Mouse (Mus musculus): ENCODE results near the gene Alppl2. TPM values are rescaled to one million over a fixed set of nuclear protein-coding genes. Genes with fewer than 3 reads are reported as not detected.

The Alppl2 gene
- polyA plus RNA-seq, 1 experiment from 2014 or later = not detected

GRCm38 (mm10) chr1:87102114-87102513 is 12.4 kb upstream of the Alppl2 start:
- WGBS = 74% methylated on average over 3 of the region's 3 CpGs
- no peak for ATAC-seq

GRCm38 (mm10) chr1:87101411-87101810 is 11.7 kb upstream of the Alppl2 start, which contains the start of gene Alpi:
Gene Alpi (minus strand): TSS chr1:87101606.
- no peaks in the 10 kb centered on the region for H3K9me3 ChIP-seq (replicated peaks; ENCODE audit: control insufficient read depth, low read length, poor library complexity, severe bottlenecking)
- no peak for ATAC-seq
- no peak within 1 kb of the TSS for H3K4me2 ChIP-seq (ENCODE audit: low read length)
- no peaks in the 10 kb centered on the region; the same call in 1 of the 2 replicates for H3K27me3 ChIP-seq (ENCODE audit: control insufficient read depth, insufficient read depth, low read depth, low read length)
- H3K27ac ChIP-seq (ENCODE audit: low read length) = no peak within 1 kb of the TSS
- no peak within 1 kb of the TSS for H3K4me3 ChIP-seq (ENCODE audit: low read depth, low read length)
- whole genome bisulfite sequencing = 85% methylated on average over 1 of the region's 1 CpGs
- no peak within 1 kb of the TSS for H3K9ac ChIP-seq (ENCODE audit: low read depth, low read length)
- no peaks in the 10 kb centered on the region for H3K36me3 ChIP-seq (ENCODE audit: control insufficient read depth, insufficient read depth, low read length)
- H3K4me1 ChIP-seq (ENCODE audit: control insufficient read depth, insufficient read depth, low read length) = no peaks in the 10 kb centered on the region

More at GRCm38 (mm10) chr1:87102114-87102513, 12.4 kb upstream of the Alppl2 start:
- H3K4me2 ChIP-seq (ENCODE audit: low read length) = no peak overlapping the region
- H3K9ac ChIP-seq (ENCODE audit: low read depth, low read length) = no peak overlapping the region
- H3K27ac ChIP-seq (ENCODE audit: low read length) = no peak overlapping the region
- H3K36me3 ChIP-seq (ENCODE audit: control insufficient read depth, insufficient read depth, low read length) = no peaks in the 10 kb centered on the region
- H3K9me3 ChIP-seq (replicated peaks; ENCODE audit: control insufficient read depth, low read length, poor library complexity, severe bottlenecking) = no peaks in the 10 kb centered on the region
- H3K27me3 ChIP-seq (ENCODE audit: control insufficient read depth, insufficient read depth, low read depth, low read length) = no peaks in the 10 kb centered on the region; the same call in 1 of the 2 replicates
- no peaks in the 10 kb centered on the region for H3K4me1 ChIP-seq (ENCODE audit: control insufficient read depth, insufficient read depth, low read length)
- no peak overlapping the region for H3K4me3 ChIP-seq (ENCODE audit: low read depth, low read length)

- H3K4me1 ChIP-seq (ENCODE audit: control insufficient read depth, insufficient read depth, low read length) = no peaks in the 10 kb centered on the region
- no peak overlapping the region for H3K9ac ChIP-seq (ENCODE audit: low read depth, low read length)
- H3K9me3 ChIP-seq (replicated peaks; ENCODE audit: control insufficient read depth, low read length, poor library complexity, severe bottlenecking) = no peaks in the 10 kb centered on the region
- 15% methylated on average over 30 of the region's 30 CpGs for WGBS
- no peaks in the 10 kb centered on the region; the same call in 1 of the 2 replicates for H3K27me3 ChIP-seq (ENCODE audit: control insufficient read depth, insufficient read depth, low read depth, low read length)
- H3K36me3 ChIP-seq (ENCODE audit: control insufficient read depth, insufficient read depth, low read length) = no peaks in the 10 kb centered on the region
- H3K4me2 ChIP-seq (ENCODE audit: low read length) = peak overlapping the region; percentile 13; the same call in 1 of the 2 replicates
- no peak overlapping the region for H3K27ac ChIP-seq (ENCODE audit: low read length)
- peak; percentile 51; the same call in 1 of the 2 replicates for ATAC-seq
- no peak overlapping the region for H3K4me3 ChIP-seq (ENCODE audit: low read depth, low read length)
These were observed 8.7 kb upstream of the Alppl2 start for GRCm38 (mm10) chr1:87098358-87098975.

GRCm38 (mm10) chr1:87095642-87096041 is 5.9 kb upstream of the Alppl2 start:
- Histone ChIP-seq H3K36me3 (ENCODE audit: control insufficient read depth, insufficient read depth, low read length) (no peaks in the 10 kb centered on the region), H3K9me3 (replicated peaks; ENCODE audit: control insufficient read depth, low read length, poor library complexity, severe bottlenecking) (no peaks in the 10 kb centered on the region), H3K4me2 (ENCODE audit: low read length) (no peak overlapping the region), H3K9ac (ENCODE audit: low read depth, low read length) (no peak overlapping the region), H3K4me3 (ENCODE audit: low read depth, low read length) (no peak overlapping the region), H3K27ac (ENCODE audit: low read length) (no peak overlapping the region), H3K4me1 (ENCODE audit: control insufficient read depth, insufficient read depth, low read length) (no peaks in the 10 kb centered on the region), H3K27me3 (ENCODE audit: control insufficient read depth, insufficient read depth, low read depth, low read length) (no peaks in the 10 kb centered on the region; the same call in 1 of the 2 replicates)
- WGBS = 78% methylated on average over 8 of the region's 8 CpGs
- ATAC-seq = no peak

- H3K9ac ChIP-seq (ENCODE audit: low read depth, low read length) = no peak overlapping the region
- no peak overlapping the region for H3K4me3 ChIP-seq (ENCODE audit: low read depth, low read length)
- no peak overlapping the region for H3K27ac ChIP-seq (ENCODE audit: low read length)
- H3K36me3 ChIP-seq (ENCODE audit: control insufficient read depth, insufficient read depth, low read length) = no peaks in the 10 kb centered on the region
- H3K27me3 ChIP-seq (ENCODE audit: control insufficient read depth, insufficient read depth, low read depth, low read length) = no peaks in the 10 kb centered on the region
- 89% methylated on average over 11 of the region's 11 CpGs for WGBS
- H3K9me3 ChIP-seq (replicated peaks; ENCODE audit: control insufficient read depth, low read length, poor library complexity, severe bottlenecking) = 0 out of 2 replicates have a peak, but pooled peaks cover 2% of the 10 kb centered on the region
- H3K4me2 ChIP-seq (ENCODE audit: low read length) = no peak overlapping the region
- no peak for ATAC-seq
- H3K4me1 ChIP-seq (ENCODE audit: control insufficient read depth, insufficient read depth, low read length) = no peaks in the 10 kb centered on the region
These were observed 477 bp downstream of the Alppl2 start for GRCm38 (mm10) chr1:87089251-87089650.

GRCm38 (mm10) chr1:87086964-87087363 is 2.8 kb downstream of the Alppl2 start:
- Histone ChIP-seq H3K27ac (ENCODE audit: low read length) (no peak overlapping the region), H3K4me1 (ENCODE audit: control insufficient read depth, insufficient read depth, low read length) (no peaks in the 10 kb centered on the region), H3K27me3 (ENCODE audit: control insufficient read depth, insufficient read depth, low read depth, low read length) (no peaks in the 10 kb centered on the region), H3K4me3 (ENCODE audit: low read depth, low read length) (no peak overlapping the region), H3K9ac (ENCODE audit: low read depth, low read length) (no peak overlapping the region), H3K9me3 (replicated peaks; ENCODE audit: control insufficient read depth, low read length, poor library complexity, severe bottlenecking) (0 out of 2 replicates have a peak, but pooled peaks cover 2% of the 10 kb centered on the region), H3K36me3 (ENCODE audit: control insufficient read depth, insufficient read depth, low read length) (no peaks in the 10 kb centered on the region), H3K4me2 (ENCODE audit: low read length) (no peak overlapping the region)
- WGBS = 63% methylated on average over 17 of the region's 17 CpGs
- no peak for ATAC-seq

- 76% methylated on average over 4 of the region's 4 CpGs for WGBS
These were observed 3.5 kb downstream of the Alppl2 start for GRCm38 (mm10) chr1:87086196-87086595.

GRCm38 (mm10) chr1:87073776-87074175 is 16.0 kb downstream of the Alppl2 start:
- H3K9ac ChIP-seq (ENCODE audit: low read depth, low read length) = no peak overlapping the region
- H3K27me3 ChIP-seq (ENCODE audit: control insufficient read depth, insufficient read depth, low read depth, low read length) = no peaks in the 10 kb centered on the region
- no peak overlapping the region for H3K4me2 ChIP-seq (ENCODE audit: low read length)
- no peak overlapping the region for H3K4me3 ChIP-seq (ENCODE audit: low read depth, low read length)
- WGBS = 85% methylated on average over 8 of the region's 8 CpGs
- no peaks in the 10 kb centered on the region for H3K4me1 ChIP-seq (ENCODE audit: control insufficient read depth, insufficient read depth, low read length)
- ATAC-seq = no peak
- no peaks in the 10 kb centered on the region for H3K9me3 ChIP-seq (replicated peaks; ENCODE audit: control insufficient read depth, low read length, poor library complexity, severe bottlenecking)
- no peaks in the 10 kb centered on the region for H3K36me3 ChIP-seq (ENCODE audit: control insufficient read depth, insufficient read depth, low read length)
- H3K27ac ChIP-seq (ENCODE audit: low read length) = no peak overlapping the region

More at GRCm38 (mm10) chr1:87086196-87086595, 3.5 kb downstream of the Alppl2 start:
- H3K4me1 ChIP-seq (ENCODE audit: control insufficient read depth, insufficient read depth, low read length) = no peaks in the 10 kb centered on the region
- H3K36me3 ChIP-seq (ENCODE audit: control insufficient read depth, insufficient read depth, low read length) = no peaks in the 10 kb centered on the region
- H3K27me3 ChIP-seq (ENCODE audit: control insufficient read depth, insufficient read depth, low read depth, low read length) = no peaks in the 10 kb centered on the region
- H3K9me3 ChIP-seq (replicated peaks; ENCODE audit: control insufficient read depth, low read length, poor library complexity, severe bottlenecking) = 0 out of 2 replicates have a peak, but pooled peaks cover 2% of the 10 kb centered on the region
- H3K9ac ChIP-seq (ENCODE audit: low read depth, low read length) = no peak overlapping the region
- H3K27ac ChIP-seq (ENCODE audit: low read length) = no peak overlapping the region
- no peak overlapping the region for H3K4me3 ChIP-seq (ENCODE audit: low read depth, low read length)
- no peak for ATAC-seq
- H3K4me2 ChIP-seq (ENCODE audit: low read length) = no peak overlapping the region

- WGBS = 49% methylated on average over 16 of the region's 16 CpGs
- no peaks in the 10 kb centered on the region for H3K4me1 ChIP-seq (ENCODE audit: control insufficient read depth, insufficient read depth, low read length)
- no peak overlapping the region for H3K4me2 ChIP-seq (ENCODE audit: low read length)
- no peaks in the 10 kb centered on the region for H3K27me3 ChIP-seq (ENCODE audit: control insufficient read depth, insufficient read depth, low read depth, low read length)
- H3K27ac ChIP-seq (ENCODE audit: low read length) = no peak overlapping the region
- H3K9me3 ChIP-seq (replicated peaks; ENCODE audit: control insufficient read depth, low read length, poor library complexity, severe bottlenecking) = no peaks in the 10 kb centered on the region
- no peaks in the 10 kb centered on the region for H3K36me3 ChIP-seq (ENCODE audit: control insufficient read depth, insufficient read depth, low read length)
- H3K4me3 ChIP-seq (ENCODE audit: low read depth, low read length) = no peak overlapping the region
- ATAC-seq = no peak
- H3K9ac ChIP-seq (ENCODE audit: low read depth, low read length) = no peak overlapping the region
These were observed 19.0 kb downstream of the Alppl2 start for GRCm38 (mm10) chr1:87070720-87071119.
